Comparison of ENCODE assay signal across 8 mouse cellular contexts in the genomic region with DNA sequence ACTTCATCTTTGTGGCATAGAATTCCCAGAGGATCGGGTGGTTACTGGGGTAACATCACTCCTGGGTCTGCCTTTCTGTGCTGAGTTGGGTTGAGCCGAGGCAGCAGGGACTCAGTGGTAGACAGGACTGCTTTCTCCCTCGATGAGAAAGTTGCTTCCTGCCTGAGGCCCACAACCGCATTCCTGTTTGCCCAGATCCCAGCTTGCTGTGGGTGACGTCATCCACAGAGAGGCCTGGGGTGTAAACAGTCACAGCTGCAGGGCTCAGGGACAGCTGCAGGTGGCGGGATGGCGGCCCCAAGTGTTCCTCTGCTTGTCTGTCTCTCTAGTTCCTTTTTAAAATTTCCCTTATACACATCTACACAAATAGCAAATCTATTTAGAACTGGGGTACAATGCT. TPM values are rescaled to one million over a fixed set of nuclear protein-coding genes. Genes with fewer than 3 reads are reported as not detected.
DNase-seq lines count a peak whose midpoint lies in the region; ATAC-seq and TF ChIP-seq lines count a peak whose summit lies in the region.

No protein-coding gene starts in this region.

- no peaks in the 10 kb centered on the region for H3K27me3 ChIP-seq in embryonic facial prominence, embryonic 15.5 days
- H3K27me3 ChIP-seq in heart, embryonic 13.5 days (replicated peaks) = no peaks in the 10 kb centered on the region
- no peaks in the 10 kb centered on the region for H3K27me3 ChIP-seq in liver, embryonic 15.5 days
- no peaks in the 10 kb centered on the region for H3K27me3 ChIP-seq in thymus, adult 2 months (ENCODE audit: control insufficient read depth, insufficient read depth, low read length)

- H3K9me3 ChIP-seq in embryonic facial prominence, embryonic 15.5 days (replicated peaks) = no peaks in the 10 kb centered on the region
- H3K9me3 ChIP-seq in heart, embryonic 13.5 days = no peaks in the 10 kb centered on the region
- H3K9me3 ChIP-seq in liver, embryonic 15.5 days (replicated peaks) = no peaks in the 10 kb centered on the region

- H3K36me3 ChIP-seq in embryonic facial prominence, embryonic 15.5 days = no peaks in the 10 kb centered on the region
- no peaks in the 10 kb centered on the region for H3K36me3 ChIP-seq in heart, embryonic 13.5 days
- H3K36me3 ChIP-seq in liver, embryonic 15.5 days (replicated peaks) = no peaks in the 10 kb centered on the region
- no peaks in the 10 kb centered on the region for H3K36me3 ChIP-seq in thymus, adult 2 months (ENCODE audit: control insufficient read depth, insufficient read depth, low read length)

- 6% methylated on average over 7 of the region's 7 CpGs for WGBS in embryonic facial prominence, embryonic 15.5 days
- 4% methylated on average over 7 of the region's 7 CpGs for WGBS in heart, embryonic 13.5 days
- WGBS in liver, embryonic 15.5 days (ENCODE audit: insufficient replicate concordance) = 12% methylated on average over 7 of the region's 7 CpGs
- WGBS in thymus, adult 2 months = 1% methylated on average over 7 of the region's 7 CpGs

- no peak for TF ChIP-seq CTCF in thymus, adult 2 months (IDR thresholded peaks at IDR 0.05; ENCODE audit: borderline replicate concordance, control insufficient read depth, extremely low read depth, insufficient read depth, low read length, poor library complexity)

- peak overlapping the region; percentile 13; the same call in 1 of the 2 replicates for H3K4me3 ChIP-seq in embryonic facial prominence, embryonic 15.5 days (replicated peaks)
- peak overlapping the region; percentile 35 for H3K4me3 ChIP-seq in heart, embryonic 13.5 days
- H3K4me3 ChIP-seq in liver, embryonic 15.5 days (replicated peaks) = no peak overlapping the region
- H3K4me3 ChIP-seq in thymus, adult 2 months (ENCODE audit: control insufficient read depth, insufficient read depth, low read length) = peak overlapping the region; percentile 43

- peaks cover 74% of the 10 kb centered on the region for H3K4me1 ChIP-seq in embryonic facial prominence, embryonic 15.5 days
- H3K4me1 ChIP-seq in heart, embryonic 13.5 days = peaks cover 94% of the 10 kb centered on the region
- H3K4me1 ChIP-seq in liver, embryonic 15.5 days (replicated peaks) = peaks cover 64% of the 10 kb centered on the region
- H3K4me1 ChIP-seq in thymus, adult 2 months (replicated peaks; ENCODE audit: control insufficient read depth, insufficient read depth, low read length) = peaks cover 62% of the 10 kb centered on the region

- H3K9ac ChIP-seq in embryonic facial prominence, embryonic 15.5 days = 0 out of 2 replicates have a peak overlapping the region, but pooled peaks have one; percentile 15
- H3K9ac ChIP-seq in heart, embryonic 13.5 days = peak overlapping the region; percentile 71
- H3K9ac ChIP-seq in liver, embryonic 15.5 days = no peak overlapping the region

- peak overlapping the region; percentile 90 for H3K27ac ChIP-seq in embryonic facial prominence, embryonic 15.5 days (replicated peaks)
- peak overlapping the region; percentile 92 for H3K27ac ChIP-seq in heart, embryonic 13.5 days (replicated peaks)
- peak overlapping the region; percentile 71 for H3K27ac ChIP-seq in liver, embryonic 15.5 days (replicated peaks)
- H3K27ac ChIP-seq in thymus, adult 2 months (ENCODE audit: control insufficient read depth, insufficient read depth, low read length) = peak overlapping the region; percentile 98

- peak; percentile 95 for DNase-seq in 3T3-L1 (ENCODE audit: low read depth, low spot score)
- DNase-seq in Muller cell, postnatal 12 days (ENCODE audit: inconsistent ontology term) = peak; percentile 89
- DNase-seq in kidney, postnatal 10 days = peak; percentile 80
- peak; percentile 44 to 66 for DNase-seq in natural killer cell, adult 2 months (ENCODE audit: low spot score in 2 of 2)
- DNase-seq in thymus, adult 2 months = peak; percentile 88

- TF ChIP-seq POLR2A in thymus, adult 2 months (IDR thresholded peaks at IDR 0.05; ENCODE audit: control insufficient read depth, extremely low read depth, insufficient read depth, low read length, poor library complexity) = 0 out of 2 replicates have a peak, but pooled peaks have one; percentile 36

- H3K4me2 ChIP-seq in embryonic facial prominence, embryonic 15.5 days (replicated peaks) = peak overlapping the region; percentile 47
- peak overlapping the region; percentile 63 for H3K4me2 ChIP-seq in heart, embryonic 13.5 days
- peak overlapping the region; percentile 54 for H3K4me2 ChIP-seq in liver, embryonic 15.5 days

- peak; percentile 86 for ATAC-seq in embryonic facial prominence, embryonic 15.5 days (ENCODE audit: insufficient number of reproducible peaks, low FRiP score, low TSS enrichment, low read depth)
- peak; percentile 72 for ATAC-seq in heart, embryonic 13.5 days (ENCODE audit: extremely low read depth, insufficient number of reproducible peaks, low FRiP score, low TSS enrichment)
- peak; percentile 48; the same call in 1 of the 2 replicates for ATAC-seq in liver, embryonic 15.5 days (ENCODE audit: insufficient read depth)

RNA-seq across cellular contexts. Expression of a gene that starts 16.9 kb away (rescaled TPM):
- polyA plus RNA-seq in embryonic facial prominence, embryonic 15.5 days (2015; fragmentation: Nextera tagmentation; extraction: Ambion mirVana) = 54.0 and 56.2 TPM in 2 replicates
- polyA plus RNA-seq in heart, embryonic 13.5 days (2015; fragmentation: Nextera tagmentation; extraction: Ambion mirVana) = 24.5 and 25.1 TPM in 2 replicates
- 8.3 and 9.6 TPM in 2 replicates for polyA plus RNA-seq in liver, embryonic 15.5 days (2015; fragmentation: Nextera tagmentation; extraction: Ambion mirVana)
- polyA plus RNA-seq in thymus, adult 2 months (2012; rRNA removed) = 104 and 134 TPM in 2 replicates
